Mouse (Mus musculus) midbrain, embryonic 11.5 days (tissue): ENCODE results near the gene St6gal1. TPM values are rescaled to one million over a fixed set of nuclear protein-coding genes. Genes with fewer than 3 reads are reported as not detected.
A peak's percentile ranks its signal among the peaks of the same experiment; 100 is the strongest.

Experiments
- ATAC-seq: fragments of 200-750 bp; cut with Nextera tagmentation; 2 replicates; pipeline ENCODE4 v1.8.0; 2017; ENCODE audit warnings: moderate TSS enrichment, moderate library complexity; ENCODE audit not compliant: low FRiP score
- DNase-seq: peaks from one replicate; pipeline ENCODE4 v3.0.0; 2015; ENCODE audit warnings: low spot score; ENCODE audit errors: missing footprints
- H3K27ac ChIP-seq: fragments of 300-500 bp; sonication (generic); 2 replicates; pipeline ENCODE4 v1.5.1; 2014; ENCODE audit warnings: low read depth, low read length
- H3K27me3 ChIP-seq: fragments of 300-500 bp; sonication (generic); 2 replicates; pipeline ENCODE4 v1.6.1; 2014; ENCODE audit warnings: mild to moderate bottlenecking, low read length, moderate library complexity, mixed read lengths; ENCODE audit not compliant: control insufficient read depth, insufficient read depth
- H3K36me3 ChIP-seq: fragments of 300-500 bp; sonication (generic); 2 replicates; pipeline ENCODE4 v1.6.1; 2014; ENCODE audit warnings: mild to moderate bottlenecking, low read length, moderate library complexity, mixed read lengths; ENCODE audit not compliant: control insufficient read depth, insufficient read depth
- H3K4me1 ChIP-seq: fragments of 300-500 bp; sonication (generic); 2 replicates; pipeline ENCODE4 v1.6.1; 2014; ENCODE audit warnings: low read length; ENCODE audit not compliant: control insufficient read depth, insufficient read depth
- H3K4me2 ChIP-seq: fragments of 300-500 bp; sonication (generic); 2 replicates; pipeline ENCODE4 v1.6.1; 2014; ENCODE audit warnings: mild to moderate bottlenecking, moderate library complexity
- H3K4me3 ChIP-seq: fragments of 300-500 bp; sonication (generic); 2 replicates; pipeline ENCODE4 v1.5.1; 2014; ENCODE audit warnings: low read depth, low read length
- H3K9ac ChIP-seq: fragments of 300-500 bp; sonication (generic); 2 replicates; pipeline ENCODE4 v1.6.1; 2014; ENCODE audit warnings: low read length
- H3K9me3 ChIP-seq: fragments of 300-500 bp; sonication (generic); 2 replicates; pipeline ENCODE4 v1.6.1; 2016; ENCODE audit warnings: low read length; ENCODE audit not compliant: control insufficient read depth
- WGBS: fragments of 180-500 bp; shearing (Covaris S2); extraction: QIAGEN DNeasy Blood & Tissue Kit; methylation state at CpG from one replicate; pipeline ENCODE4 v1.1.7; 2014; 5-methylcytosine and 5-hydroxymethylcytosine counted together
- polyA plus RNA-seq: library from polyadenylated mRNA; unstranded; fragments of >200 nt; fragmentation: Nextera tagmentation; extraction: Ambion mirVana; gene quantifications from 2 replicates; pipeline ENCODE4 v1.2.1, GENCODE M21; 2014

The St6gal1 gene
- polyA plus RNA-seq, 1 experiment from 2014 or later: 31.8 TPM

DNA sequence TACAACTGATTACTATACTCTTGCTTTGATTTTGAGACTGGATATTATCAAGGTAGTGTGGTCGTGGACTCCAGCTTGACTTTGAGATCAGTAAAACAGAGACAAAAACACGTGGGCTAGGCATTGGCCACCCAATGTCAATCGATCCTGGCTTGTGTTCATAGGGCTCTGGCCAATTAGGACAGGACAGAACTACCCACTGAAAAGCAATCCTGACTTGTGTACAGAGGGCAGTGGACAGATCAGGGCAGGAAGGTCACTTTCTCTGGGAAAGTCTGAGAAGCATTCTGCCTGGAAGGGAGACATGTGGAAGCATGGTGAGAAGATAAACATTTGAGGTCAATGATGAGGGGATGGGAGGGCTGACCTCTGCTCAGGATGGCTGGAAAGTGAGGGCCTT is 69.7 kb downstream of the St6gal1 start:
- H3K36me3 ChIP-seq: no peaks in the 10 kb centered on the region
- no peaks in the 10 kb centered on the region for H3K4me1 ChIP-seq
- no peak overlapping the region for H3K4me3 ChIP-seq
- no peak overlapping the region for H3K9ac ChIP-seq
- no peak overlapping the region for H3K4me2 ChIP-seq
- no peak for DNase-seq
- ATAC-seq: no peak
- WGBS: 86% methylated on average over 3 of the region's 3 CpGs
- no peaks in the 10 kb centered on the region for H3K27me3 ChIP-seq
- H3K9me3 ChIP-seq: no peaks in the 10 kb centered on the region
- no peak overlapping the region for H3K27ac ChIP-seq

DNA sequence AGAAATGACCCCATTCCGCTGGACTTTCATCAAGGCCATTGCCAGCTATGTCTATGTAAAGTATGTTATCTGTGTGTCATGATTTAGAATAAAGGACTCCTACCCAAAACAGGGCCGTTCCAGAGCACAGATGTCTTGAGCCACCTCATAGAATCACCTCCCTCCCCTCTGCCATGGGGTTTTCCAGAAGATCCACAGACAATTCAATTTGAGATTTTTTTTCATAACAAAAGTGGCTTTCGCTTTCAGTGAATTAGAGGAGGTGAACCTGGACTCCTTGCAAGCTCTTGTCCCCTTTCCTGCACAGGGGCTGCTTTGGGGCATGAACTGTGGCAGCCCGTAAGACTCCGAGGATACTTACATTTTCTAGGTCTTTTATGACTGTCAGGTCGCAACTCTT is 70.2 kb downstream of the St6gal1 start:
- no peaks in the 10 kb centered on the region for H3K36me3 ChIP-seq
- WGBS: 82% methylated on average over 6 of the region's 6 CpGs

DNA sequence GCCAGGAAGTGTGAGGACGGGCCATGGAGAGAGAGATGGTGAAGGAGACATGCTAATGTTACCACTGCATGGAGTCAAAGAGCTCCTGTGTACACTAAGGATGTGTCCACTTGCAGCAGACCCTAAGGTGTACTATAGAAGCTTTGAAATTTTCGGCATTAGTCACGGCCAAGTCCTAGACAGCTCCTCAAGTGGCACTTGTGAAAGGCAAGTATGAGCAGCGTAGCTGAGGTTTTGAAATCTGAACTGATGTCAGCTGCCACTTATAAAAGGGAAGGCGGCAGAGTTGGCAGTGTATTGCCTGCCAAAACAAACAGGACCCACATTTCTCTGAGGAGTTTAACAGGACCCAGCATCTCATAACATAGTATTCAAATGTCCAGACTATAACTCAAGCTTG is 71.2 kb downstream of the St6gal1 start:
- Histone ChIP-seq H3K27ac (no peak overlapping the region), H3K9ac (no peak overlapping the region), H3K4me1 (no peaks in the 10 kb centered on the region), H3K27me3 (no peaks in the 10 kb centered on the region), H3K9me3 (no peaks in the 10 kb centered on the region), H3K4me2 (no peak overlapping the region), H3K36me3 (no peaks in the 10 kb centered on the region), H3K4me3 (no peak overlapping the region)
- DNase-seq (peak; percentile 26), ATAC-seq (no peak)
- WGBS: 84% methylated on average over 5 of the region's 5 CpGs

More for the DNA sequence above, 70.2 kb downstream of the St6gal1 start:
- no peak for DNase-seq
- H3K4me3 ChIP-seq: no peak overlapping the region
- H3K9me3 ChIP-seq: no peaks in the 10 kb centered on the region
- ATAC-seq: no peak
- no peak overlapping the region for H3K9ac ChIP-seq
- no peaks in the 10 kb centered on the region for H3K27me3 ChIP-seq
- H3K27ac ChIP-seq: no peak overlapping the region
- H3K4me1 ChIP-seq: no peaks in the 10 kb centered on the region
- no peak overlapping the region for H3K4me2 ChIP-seq

GRCm38 (mm10) chr16:23296721-23297120 is 72.2 kb downstream of the St6gal1 start:
- DNase-seq (no peak), ATAC-seq (no peak)
- no peak overlapping the region for H3K9ac ChIP-seq
- H3K4me3 ChIP-seq: no peak overlapping the region
- no peak overlapping the region for H3K4me2 ChIP-seq
- H3K9me3 ChIP-seq: no peaks in the 10 kb centered on the region
- H3K27ac ChIP-seq: no peak overlapping the region
- 96% methylated on average over 3 of the region's 3 CpGs for WGBS
- H3K27me3 ChIP-seq: no peaks in the 10 kb centered on the region
- no peaks in the 10 kb centered on the region for H3K36me3 ChIP-seq
- no peaks in the 10 kb centered on the region for H3K4me1 ChIP-seq

DNA sequence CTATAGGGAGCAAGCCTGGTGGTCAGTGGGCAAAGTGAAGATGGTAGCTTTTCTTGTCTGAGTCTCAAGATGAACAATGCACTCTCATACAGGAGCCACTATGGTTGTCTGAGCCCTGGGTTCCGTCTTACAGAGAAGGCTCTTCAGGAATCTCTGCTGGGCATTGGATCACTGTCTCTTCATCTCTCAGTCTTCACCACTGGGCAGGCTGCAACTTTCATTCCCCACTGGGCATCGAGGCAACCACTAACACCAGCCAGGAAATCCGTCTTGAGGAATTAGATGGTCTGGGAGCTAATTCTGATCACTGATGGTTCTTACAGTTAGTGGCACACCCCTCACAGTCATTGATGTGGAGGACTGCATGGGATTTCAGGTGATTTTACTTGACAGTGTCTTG is 73.9 kb downstream of the St6gal1 start:
- no peaks in the 10 kb centered on the region for H3K27me3 ChIP-seq
- ATAC-seq (no peak), DNase-seq (no peak)
- no peaks in the 10 kb centered on the region for H3K4me1 ChIP-seq
- H3K9ac ChIP-seq: no peak overlapping the region
- H3K36me3 ChIP-seq: no peaks in the 10 kb centered on the region
- WGBS: 94% methylated on average over 3 of the region's 3 CpGs
- H3K27ac ChIP-seq: no peak overlapping the region
- H3K9me3 ChIP-seq: no peaks in the 10 kb centered on the region
- no peak overlapping the region for H3K4me2 ChIP-seq
- H3K4me3 ChIP-seq: no peak overlapping the region

GRCm38 (mm10) chr16:23298911-23299310 is 74.4 kb downstream of the St6gal1 start:
- WGBS: 90% methylated on average over 3 of the region's 3 CpGs
- H3K4me1 ChIP-seq: no peaks in the 10 kb centered on the region
- DNase-seq (no peak), ATAC-seq (no peak)
- H3K36me3 ChIP-seq: no peaks in the 10 kb centered on the region
- H3K9me3 ChIP-seq: no peaks in the 10 kb centered on the region
- no peak overlapping the region for H3K4me2 ChIP-seq
- H3K27me3 ChIP-seq: no peaks in the 10 kb centered on the region
- H3K4me3 ChIP-seq: no peak overlapping the region
- H3K27ac ChIP-seq: no peak overlapping the region
- H3K9ac ChIP-seq: no peak overlapping the region

GRCm38 (mm10) chr16:23299904-23300740 is 75.6 kb downstream of the St6gal1 start:
- no peak overlapping the region for H3K4me2 ChIP-seq
- 85% methylated on average over 7 of the region's 7 CpGs for WGBS
- DNase-seq (no peak), ATAC-seq (no peak)
- H3K9me3 ChIP-seq: no peaks in the 10 kb centered on the region
- no peaks in the 10 kb centered on the region for H3K4me1 ChIP-seq
- H3K27ac ChIP-seq: no peak overlapping the region
- no peak overlapping the region for H3K4me3 ChIP-seq
- H3K36me3 ChIP-seq: no peaks in the 10 kb centered on the region
- H3K27me3 ChIP-seq: no peaks in the 10 kb centered on the region
- no peak overlapping the region for H3K9ac ChIP-seq

DNA sequence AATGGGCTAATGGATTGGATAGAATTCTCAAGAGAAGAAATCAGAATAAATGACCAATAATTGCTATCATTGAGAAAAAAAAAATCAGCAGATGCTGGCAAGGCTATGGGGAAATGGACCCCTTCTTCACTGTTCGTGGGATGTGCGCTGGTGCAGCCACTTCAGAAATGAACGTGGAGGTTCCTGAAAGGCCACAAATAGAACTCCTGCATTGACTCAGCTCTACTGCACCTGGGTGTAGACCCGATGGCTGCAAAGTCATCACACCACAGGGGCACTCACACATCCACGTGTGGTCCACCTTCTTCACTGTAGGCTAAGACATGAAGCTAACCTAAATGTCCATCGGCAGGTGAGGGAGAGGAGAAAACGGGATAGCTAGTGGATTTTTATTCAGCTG is 77.2 kb downstream of the St6gal1 start:
- ATAC-seq: no peak
- Histone ChIP-seq H3K9ac (no peak overlapping the region), H3K4me2 (no peak overlapping the region), H3K27me3 (no peaks in the 10 kb centered on the region), H3K36me3 (no peaks in the 10 kb centered on the region), H3K4me1 (no peaks in the 10 kb centered on the region), H3K9me3 (no peaks in the 10 kb centered on the region), H3K4me3 (no peak overlapping the region), H3K27ac (no peak overlapping the region)
- DNase-seq: no peak
- 86% methylated on average over 7 of the region's 7 CpGs for WGBS

DNA sequence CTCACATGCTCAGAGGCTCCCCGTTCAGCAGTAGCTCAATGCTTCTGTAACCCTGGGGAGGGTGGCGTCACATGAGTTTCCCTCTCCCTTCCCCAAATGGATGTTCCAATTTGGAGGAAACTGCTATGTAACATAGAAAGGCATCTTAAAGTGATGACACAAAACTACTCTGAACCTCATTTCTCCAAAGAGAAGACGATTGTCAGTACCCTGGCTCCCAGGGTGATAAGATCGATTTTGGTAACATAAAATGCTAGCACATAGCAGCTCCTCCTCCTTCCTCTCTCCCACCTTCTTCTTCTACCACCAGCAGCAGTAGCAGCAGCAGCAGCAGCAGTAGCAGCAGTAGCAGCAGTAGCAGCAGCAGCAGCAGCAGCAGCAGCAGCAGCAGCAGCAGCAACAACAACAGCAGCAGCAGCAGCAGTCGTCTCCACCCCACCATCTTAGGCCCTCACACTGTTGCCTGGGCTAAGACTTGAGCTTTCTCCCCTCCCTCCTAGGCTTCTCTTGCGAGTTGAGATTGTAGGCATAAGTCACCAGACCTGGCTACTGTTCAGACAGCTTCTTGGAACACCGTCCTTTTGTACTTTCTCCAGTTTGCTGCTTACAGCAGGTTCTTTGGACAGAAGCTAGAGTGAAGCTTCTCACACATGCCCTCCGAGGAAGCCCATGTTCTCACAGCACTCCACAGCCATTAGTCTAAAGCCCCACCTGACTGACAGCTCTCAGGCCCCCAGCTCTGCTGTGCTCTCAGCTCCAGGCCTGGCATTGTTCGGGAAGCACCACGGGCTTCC is 81.5 kb downstream of the St6gal1 start:
- Histone ChIP-seq H3K4me3 (no peak overlapping the region), H3K36me3 (no peaks in the 10 kb centered on the region), H3K9me3 (no peaks in the 10 kb centered on the region), H3K9ac (no peak overlapping the region), H3K27ac (no peak overlapping the region), H3K4me2 (no peak overlapping the region), H3K4me1 (peaks cover 3% of the 10 kb centered on the region; the same call in 1 of the 2 replicates), H3K27me3 (no peaks in the 10 kb centered on the region)
- DNase-seq (peak; percentile 73), ATAC-seq (no peak)
- WGBS: 82% methylated on average over 10 of the region's 10 CpGs
